Mouse (Mus musculus) B cell, adult 2 months (primary cell): ENCODE measurements around the gene Pde10a.

ENCODE experiments used
- DNase-seq, 2 experiments: peaks; one replicate each; pipeline ENCODE4 v3.0.0; 2022

Pde10a gene

DNA sequence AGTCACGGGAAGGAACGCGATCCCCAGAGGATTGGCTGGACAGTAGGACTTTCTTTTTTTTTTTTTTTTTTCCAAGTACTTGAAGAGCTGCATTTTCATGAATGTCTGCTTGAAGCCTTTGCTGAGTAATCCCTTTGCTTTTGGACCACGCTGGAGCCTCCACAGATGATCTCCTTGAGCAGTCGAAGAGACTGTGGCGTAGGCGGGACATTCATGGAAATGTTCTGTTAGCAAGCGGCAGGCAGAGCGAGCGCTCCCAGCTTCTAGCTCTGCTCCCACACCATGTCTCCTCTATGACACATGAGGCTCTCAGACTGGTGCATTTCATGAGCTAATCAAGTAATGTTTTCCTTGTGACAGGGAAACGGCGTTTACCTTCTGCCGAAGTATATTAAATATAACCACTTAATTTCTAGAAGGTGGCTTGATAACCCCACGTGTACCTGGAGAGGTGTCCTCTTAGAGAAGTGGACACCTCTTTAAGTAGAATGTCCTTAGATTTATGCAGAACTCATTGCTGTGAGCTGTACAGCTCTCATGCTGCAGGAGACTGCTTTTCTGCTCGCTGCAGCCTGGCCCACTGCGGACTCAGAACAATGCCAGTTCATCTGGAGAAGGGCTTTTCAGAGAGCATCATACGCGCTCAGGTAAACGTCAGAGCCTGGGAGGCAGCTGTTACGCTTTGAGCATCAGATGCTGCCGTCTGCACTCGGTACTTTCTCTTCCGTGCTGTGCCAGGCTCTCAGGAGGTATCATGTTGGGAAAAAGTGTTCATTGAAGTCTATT lies 333.7 kb downstream of the Pde10a start:
- no peak for DNase-seq

DNA sequence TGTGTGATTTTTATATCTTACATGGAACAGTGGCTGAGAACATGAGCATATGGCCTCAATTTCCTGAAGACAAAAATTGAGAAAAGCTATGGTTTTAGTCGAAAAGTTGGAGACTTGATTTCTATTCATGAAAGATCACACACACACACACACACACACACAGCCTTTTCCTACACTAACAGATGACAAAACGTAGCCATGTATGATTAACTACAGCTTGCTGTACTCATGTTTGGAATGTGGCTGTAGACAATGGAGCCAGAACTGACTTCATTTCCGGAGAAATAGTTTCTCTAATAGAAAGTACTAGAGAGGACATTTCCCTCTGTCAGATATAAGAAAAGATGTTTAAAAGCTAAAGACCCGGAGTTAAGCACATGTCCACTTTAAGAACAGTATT lies 334.3 kb downstream of the Pde10a start:
- DNase-seq = no peak

DNA sequence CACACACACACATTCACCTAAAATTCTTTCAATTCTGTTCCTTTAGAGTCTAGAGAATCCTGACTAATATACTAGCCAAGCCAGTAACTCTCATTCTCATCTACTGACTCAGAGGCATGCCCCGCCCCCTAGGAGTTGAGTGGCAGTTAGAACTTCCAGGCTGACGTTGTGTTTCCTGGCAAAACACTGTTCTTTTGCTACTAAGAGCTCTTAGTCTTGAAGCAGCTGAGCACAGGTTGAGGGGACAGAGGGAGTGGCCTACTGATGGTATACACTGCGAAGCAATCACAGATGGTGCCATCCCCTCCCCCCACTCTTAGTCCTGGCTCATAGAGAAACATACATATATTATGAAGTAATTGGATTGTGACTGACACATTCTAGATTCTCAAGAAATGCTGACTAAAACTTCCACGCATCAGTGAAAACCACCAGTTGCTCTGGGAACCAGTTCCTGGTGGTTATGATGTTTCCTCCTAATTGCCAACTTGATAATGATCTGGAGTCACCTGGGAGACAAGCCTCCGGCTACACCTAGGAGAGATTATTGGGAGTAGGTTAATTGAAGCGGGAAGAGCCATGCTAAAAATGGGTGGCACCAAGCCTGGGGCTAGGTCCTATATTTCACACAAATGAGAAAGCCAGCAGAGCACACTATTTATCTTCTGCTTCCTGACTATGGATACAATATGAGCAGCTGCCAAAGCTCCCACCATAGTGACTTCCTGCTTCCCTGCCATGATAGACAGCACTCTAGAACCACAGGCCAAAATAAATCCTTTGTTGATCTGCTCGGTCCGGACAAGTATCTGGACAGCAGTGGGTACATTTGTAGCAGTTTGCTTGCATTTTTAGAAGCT lies 339.7 kb downstream of the Pde10a start:
- no peak for DNase-seq

GRCm38 (mm10) chr17:8867331-8868237 lies 342.4 kb downstream of the Pde10a start:
- DNase-seq = peak; percentile 10 to 14

GRCm38 (mm10) chr17:8869287-8869686 lies 344.1 kb downstream of the Pde10a start:
- DNase-seq = no peak

DNA sequence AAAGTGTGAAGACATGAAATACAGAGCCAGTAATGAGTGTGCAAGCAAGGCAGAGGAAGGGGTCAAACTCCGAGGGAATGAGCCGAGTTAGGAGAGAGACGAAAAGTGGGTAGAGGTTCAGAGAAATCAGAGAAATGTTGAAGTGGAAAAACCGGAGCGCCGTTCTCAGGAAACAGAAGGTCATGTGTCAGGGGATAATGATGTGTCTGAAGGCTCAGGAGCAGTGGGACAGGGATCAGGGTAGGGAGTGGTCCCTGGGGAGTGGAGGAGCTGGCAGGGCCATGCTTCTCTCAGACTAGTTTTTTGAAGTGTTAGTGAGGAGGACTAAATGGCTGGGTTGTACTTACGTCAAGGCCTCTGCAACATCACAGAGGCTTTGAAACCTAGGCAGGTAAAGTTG lies 345.7 kb downstream of the Pde10a start:
- no peak for DNase-seq

GRCm38 (mm10) chr17:8871396-8871795 lies 346.2 kb downstream of the Pde10a start:
- no peak for DNase-seq

- DNase-seq = no peak
Observed at GRCm38 (mm10) chr17:8871997-8872593, 346.9 kb downstream of the Pde10a start.

DNA sequence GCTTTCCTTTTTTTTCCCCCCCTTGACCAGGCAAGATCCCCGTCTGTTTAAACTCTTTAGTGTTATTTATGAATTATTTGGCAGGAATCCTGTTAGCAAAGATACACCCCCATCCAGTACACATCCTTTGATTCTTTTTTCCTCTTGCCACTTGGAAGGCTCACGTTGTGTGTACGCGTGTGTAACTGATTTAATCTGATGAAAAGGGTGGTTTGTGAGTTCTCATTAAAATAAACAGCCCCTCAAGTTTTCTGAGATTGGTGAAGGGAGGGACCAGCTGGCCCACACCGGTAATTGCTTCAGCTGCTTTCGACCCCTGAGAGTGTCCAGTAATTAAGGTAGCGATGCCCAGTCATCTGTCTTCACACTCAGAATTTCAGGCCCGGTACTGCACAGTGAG lies 347.4 kb downstream of the Pde10a start:
- DNase-seq = no peak

- DNase-seq = no peak
Observed at GRCm38 (mm10) chr17:8878056-8878455, 352.9 kb downstream of the Pde10a start.

GRCm38 (mm10) chr17:8881711-8882110 lies 356.5 kb downstream of the Pde10a start:
- DNase-seq = no peak

- no peak for DNase-seq
Observed at GRCm38 (mm10) chr17:8884691-8885090, 359.5 kb downstream of the Pde10a start.

DNA sequence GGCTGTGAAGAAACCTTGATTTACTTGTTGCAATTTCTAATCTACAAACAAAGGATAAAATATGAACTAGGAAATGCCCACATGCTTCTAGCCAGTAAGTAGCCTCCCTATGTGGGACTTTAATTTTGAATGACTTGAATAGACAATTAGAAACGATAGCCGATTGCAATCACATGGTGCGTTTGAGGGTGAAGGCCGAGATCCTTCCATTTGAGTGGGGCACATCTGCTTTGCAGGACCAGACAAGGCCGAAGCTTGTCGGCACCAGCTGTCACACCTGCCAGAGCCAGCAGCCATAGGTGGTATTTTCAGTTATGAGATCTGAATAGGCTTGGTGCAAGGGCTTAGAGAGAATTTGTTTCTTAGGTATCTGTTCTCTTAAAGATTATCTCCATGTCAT lies 360.7 kb downstream of the Pde10a start:
- DNase-seq = no peak

DNA sequence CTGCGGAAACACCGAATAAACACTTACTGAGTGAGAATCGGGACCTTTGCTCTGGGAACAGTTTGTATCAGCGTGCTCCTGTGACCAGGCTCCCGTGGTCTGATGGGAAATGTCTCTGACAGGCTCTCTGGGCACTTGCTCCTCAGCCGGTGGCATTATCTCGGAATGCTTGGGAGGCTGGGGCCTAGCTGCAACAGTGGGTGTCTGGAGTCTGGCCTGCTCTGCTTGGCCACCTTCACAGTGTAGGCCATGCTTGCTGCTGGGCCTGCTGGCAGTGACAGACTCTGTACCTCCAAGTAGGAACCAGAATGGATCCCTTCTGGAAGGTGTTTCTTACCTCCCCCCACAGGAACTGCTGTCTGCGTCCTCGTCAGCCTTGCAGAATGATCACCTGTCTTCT lies 362.9 kb downstream of the Pde10a start:
- no peak for DNase-seq

DNA sequence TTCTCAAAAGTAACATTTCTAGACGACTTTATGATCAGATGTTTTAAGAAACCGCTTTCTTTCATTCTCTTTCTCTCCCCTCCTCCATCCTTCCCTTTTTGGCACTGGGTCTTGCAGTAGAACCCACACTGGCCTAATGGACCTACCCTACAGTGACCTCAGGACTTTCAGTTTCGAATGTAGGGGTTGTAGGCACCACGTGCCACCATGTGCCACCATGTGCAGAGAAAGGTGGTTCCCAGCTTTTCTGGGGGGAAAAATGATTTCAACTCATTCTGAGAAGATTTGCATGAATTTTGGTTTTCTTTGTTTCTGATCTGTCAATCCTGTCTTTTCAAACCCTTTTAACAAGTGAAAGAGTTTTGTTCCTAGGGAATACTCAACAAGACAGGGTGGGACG lies 363.5 kb downstream of the Pde10a start:
- no peak for DNase-seq

- no peak for DNase-seq
Observed at GRCm38 (mm10) chr17:8892193-8892985, 367.2 kb downstream of the Pde10a start.

GRCm38 (mm10) chr17:8895991-8896390 lies 370.8 kb downstream of the Pde10a start:
- DNase-seq = no peak

DNA sequence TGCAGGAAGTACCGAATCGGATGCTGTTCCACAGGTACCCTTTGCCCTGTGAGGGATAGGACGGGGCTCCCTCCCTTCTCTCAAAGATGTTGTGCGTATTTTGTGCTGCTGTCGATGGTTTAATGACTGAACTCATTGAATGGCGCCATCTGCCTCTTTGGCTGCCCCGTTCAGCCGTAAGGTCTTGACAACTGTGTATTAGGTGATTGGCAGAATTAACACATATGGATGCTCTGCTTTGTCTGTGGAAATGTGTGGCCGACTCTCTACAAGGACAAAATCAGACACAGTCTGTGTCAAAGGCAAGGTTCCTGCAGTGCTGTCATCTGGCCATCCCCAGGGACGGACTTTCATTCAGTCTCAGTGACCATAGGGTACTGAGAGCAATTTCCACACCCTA lies 372.6 kb downstream of the Pde10a start:
- no peak for DNase-seq

DNA sequence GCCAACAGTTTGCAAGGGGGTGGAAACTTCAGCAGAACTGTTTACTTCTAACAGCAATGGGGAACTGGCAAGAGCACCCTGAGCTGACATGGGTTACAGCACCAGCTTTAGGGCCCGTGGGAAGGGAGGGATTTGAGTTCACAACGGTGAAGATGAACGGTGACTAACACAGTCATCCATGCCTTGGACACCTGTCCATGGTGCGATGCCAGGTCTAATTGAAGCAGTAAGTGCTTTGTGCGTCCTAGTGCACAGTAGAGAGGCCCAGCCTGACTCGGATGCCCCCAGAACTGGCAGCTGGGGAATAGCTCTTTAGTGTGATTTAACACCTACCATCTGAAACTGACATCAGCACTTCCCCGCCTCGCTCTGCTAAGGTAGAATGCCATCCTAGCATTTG lies 373.0 kb downstream of the Pde10a start:
- no peak for DNase-seq

DNA sequence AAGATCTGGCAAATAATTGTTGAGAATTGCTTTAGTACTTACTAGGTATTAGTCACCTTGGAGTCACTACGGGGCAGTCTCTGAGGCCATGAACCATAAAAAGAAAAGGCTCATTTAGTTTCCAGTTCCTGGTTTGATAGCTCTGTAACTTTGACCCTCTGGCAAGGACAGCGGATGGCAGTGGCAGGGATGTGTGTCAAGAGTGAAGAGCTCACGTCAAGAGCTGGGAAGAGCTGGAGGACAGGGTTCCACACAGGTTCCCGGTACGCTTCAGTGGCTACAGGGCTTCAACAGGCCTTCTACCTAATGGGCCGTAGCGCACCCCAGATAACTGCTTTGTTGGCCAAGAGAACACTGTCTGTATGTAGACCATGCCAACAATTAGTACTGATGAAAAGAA lies 374.0 kb downstream of the Pde10a start:
- no peak for DNase-seq

DNA sequence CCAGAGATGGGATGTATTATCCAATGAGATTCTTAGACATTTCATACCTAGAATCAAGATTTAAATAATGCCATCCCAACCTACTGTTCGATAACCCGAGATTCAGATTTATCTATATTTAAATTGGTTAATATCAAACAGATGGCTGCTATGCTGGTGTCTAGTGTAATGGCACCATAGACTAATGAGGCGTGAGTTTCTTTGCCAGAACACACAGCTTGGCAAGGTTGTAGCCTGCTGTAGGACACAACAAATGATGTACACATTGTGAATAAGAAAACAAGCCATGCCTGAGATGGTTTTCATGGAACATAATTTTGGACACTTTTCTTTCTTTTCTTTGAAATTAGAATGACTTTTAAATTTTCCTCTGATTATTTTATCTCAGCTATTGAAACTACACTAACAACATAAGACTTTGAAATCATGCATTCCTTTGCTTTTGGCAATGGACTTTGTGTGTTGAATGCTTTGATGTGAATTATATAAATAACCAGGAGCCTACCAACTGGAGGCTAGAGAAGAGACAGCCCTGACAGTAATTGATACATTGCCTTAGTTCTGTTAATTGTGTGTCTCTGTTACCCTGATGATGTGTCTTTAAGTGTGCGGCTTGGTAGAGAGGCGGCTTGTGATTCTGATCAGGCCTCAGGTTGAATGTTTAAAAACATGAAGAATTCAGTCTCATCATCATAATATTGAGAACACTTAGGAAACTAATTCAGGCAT lies 378.5 kb downstream of the Pde10a start:
- DNase-seq = no peak
